Mouse (Mus musculus) erythroblast, embryonic 14.5 days (primary cell): ENCODE data around the gene Fbxl14.

Experiments used
- GATA1 ChIP-seq: IDR thresholded peaks from 2 replicates; pipeline ENCODE4 v1.6.1; 2012; ENCODE audit warnings: low read length, inconsistent platforms, mixed read lengths
- TAL1 ChIP-seq: IDR thresholded peaks from 3 replicates; pipeline ENCODE4 v1.6.1; 2012; ENCODE audit warnings: low read length, inconsistent platforms, mixed read lengths

DNA sequence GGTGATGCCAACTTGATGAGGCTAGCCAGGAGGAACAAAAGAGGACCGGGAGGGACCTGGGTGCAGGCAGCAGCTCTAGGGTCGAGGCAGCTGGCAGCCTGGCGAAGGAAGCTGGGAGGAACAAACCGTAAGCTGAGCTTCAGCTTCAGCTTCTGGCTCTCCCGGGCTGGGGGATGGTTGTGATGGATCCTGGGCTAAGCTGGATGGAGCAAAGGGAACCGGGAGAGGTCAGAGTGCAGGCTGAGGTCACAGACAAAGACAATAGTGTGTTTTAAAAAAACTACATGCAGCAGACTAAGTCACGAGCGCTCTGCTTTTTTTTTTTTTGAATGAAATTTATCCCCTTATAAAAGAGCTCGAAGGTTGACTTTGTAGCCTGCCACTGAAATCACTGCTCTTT lies 41.3 kb downstream of the Fbxl14 start:
- no peak for TF ChIP-seq GATA1
- TF ChIP-seq TAL1, result no peak
